Mouse (Mus musculus): ENCODE results near the gene Ykt6. TPM values are rescaled to one million over a fixed set of nuclear protein-coding genes. Genes with fewer than 3 reads are reported as not detected.
"Not testable (repeated sequence)": the region's sequence is repeated elsewhere in the genome, so short reads cannot be mapped to it uniquely, and the experiment has no call there.

Ykt6 gene
- polyA plus RNA-seq, 1 experiment from 2014 or later, result 40.9 TPM

DNA sequence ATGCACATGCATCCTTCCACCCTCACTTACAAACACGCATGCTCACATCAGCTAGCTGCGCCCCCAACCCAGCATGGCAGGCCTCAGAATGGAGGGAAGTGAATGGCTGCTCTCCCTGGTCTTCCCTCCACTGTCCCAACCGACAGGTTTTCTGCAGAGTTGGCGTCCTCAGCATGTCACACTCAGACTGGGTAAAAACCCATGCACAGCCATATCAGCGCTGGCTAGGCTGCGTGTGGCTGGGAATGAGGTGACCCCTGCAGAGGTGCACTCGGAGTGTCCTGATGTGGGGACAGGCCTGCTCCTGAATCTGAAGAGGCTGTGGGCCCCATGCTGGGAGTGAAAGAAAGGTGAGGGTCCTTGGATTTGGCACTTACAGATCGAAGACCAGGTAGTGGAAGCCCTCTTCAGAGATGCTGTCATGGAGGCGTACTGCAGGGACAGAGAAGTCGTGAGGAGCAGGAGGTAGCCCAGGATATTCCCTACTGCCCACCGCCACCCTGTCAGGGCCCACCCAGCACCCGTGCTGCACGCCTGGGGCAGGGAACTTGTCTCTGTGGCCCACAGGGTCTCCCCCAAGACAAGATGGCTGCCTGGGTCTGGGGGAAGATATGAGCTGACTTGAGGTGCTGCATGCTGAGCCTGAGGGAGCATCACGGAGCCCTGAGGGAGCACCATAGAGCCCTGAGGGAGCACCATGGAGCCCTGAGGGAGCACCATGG, 45.6 kb downstream of the Ykt6 start:
- DNase-seq (ENCODE audit: low spot score) (no peak), ATAC-seq (no peak)
- no peak overlapping the region for H3K4me2 ChIP-seq (replicated peaks; ENCODE audit: low read depth, low read length)
- WGBS, result 70% methylated on average over 14 of the region's 14 CpGs
- peaks cover 26% of the 10 kb centered on the region; the same call in 1 of the 2 replicates for H3K4me1 ChIP-seq (ENCODE audit: insufficient read depth, low read depth, low read length)
- H3K9ac ChIP-seq (replicated peaks; ENCODE audit: low read depth), result no peak overlapping the region
- TF ChIP-seq EP300 (IDR thresholded peaks at IDR 0.05) (no peak), CTCF (IDR thresholded peaks at IDR 0.05) (no peak)
- no peaks in the 10 kb centered on the region for H3K9me3 ChIP-seq (ENCODE audit: low read length)
- 0 out of 2 replicates have a peak overlapping the region, but pooled peaks have one; percentile 8 for H3K27ac ChIP-seq (ENCODE audit: low read length)
- no peak overlapping the region for H3K4me3 ChIP-seq (ENCODE audit: low read depth, low read length)
- no peaks in the 10 kb centered on the region for H3K27me3 ChIP-seq (replicated peaks; ENCODE audit: insufficient read depth, low read length)
- H3K36me3 ChIP-seq (ENCODE audit: insufficient read depth, low read length), result no peaks in the 10 kb centered on the region

DNA sequence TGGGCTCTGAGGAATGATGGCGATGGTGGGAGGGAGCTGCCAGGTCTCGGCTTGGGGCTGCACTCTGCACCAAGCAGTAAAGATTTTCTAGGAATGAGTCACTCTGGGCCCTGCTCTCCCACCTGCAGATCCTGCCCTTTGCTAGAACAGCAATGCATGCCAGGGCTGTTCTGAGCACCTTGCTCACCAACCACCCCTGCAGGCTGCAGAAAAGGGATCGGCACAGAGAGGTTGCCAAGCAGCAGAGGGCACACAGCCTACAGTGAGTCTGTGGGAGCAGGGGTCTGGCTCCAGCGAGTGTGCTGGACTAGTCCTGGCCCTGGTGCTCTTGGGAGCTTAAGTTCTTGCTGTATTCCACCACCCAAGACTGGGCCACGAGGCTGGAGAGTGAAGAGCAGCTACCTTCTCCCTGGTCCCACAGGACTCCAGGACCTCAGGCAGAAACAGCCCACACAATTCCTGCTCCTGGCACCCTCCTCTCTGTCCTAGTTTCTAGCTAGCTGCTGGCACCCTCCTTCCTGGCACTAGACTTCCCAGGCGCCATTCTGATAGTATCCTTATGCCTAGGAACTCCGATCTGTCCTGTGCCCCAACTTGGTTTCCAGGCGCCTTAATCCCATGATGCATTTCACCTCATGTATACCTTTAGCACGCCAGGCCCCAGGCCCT, 46.6 kb downstream of the Ykt6 start:
- H3K4me2 ChIP-seq (replicated peaks; ENCODE audit: low read depth, low read length), result no peak overlapping the region
- H3K27me3 ChIP-seq (replicated peaks; ENCODE audit: insufficient read depth, low read length), result no peaks in the 10 kb centered on the region
- no peak for TF ChIP-seq CTCF (IDR thresholded peaks at IDR 0.05)
- no peak for TF ChIP-seq EP300 (IDR thresholded peaks at IDR 0.05)
- peaks cover 26% of the 10 kb centered on the region; the same call in 1 of the 2 replicates for H3K4me1 ChIP-seq (ENCODE audit: insufficient read depth, low read depth, low read length)
- no peaks in the 10 kb centered on the region for H3K36me3 ChIP-seq (ENCODE audit: insufficient read depth, low read length)
- no peak overlapping the region for H3K9ac ChIP-seq (replicated peaks; ENCODE audit: low read depth)
- DNase-seq (ENCODE audit: low spot score) (peak; percentile 32), ATAC-seq (no peak)
- no peaks in the 10 kb centered on the region for H3K9me3 ChIP-seq (ENCODE audit: low read length)
- 74% methylated on average over 9 of the region's 9 CpGs for WGBS
- H3K27ac ChIP-seq (ENCODE audit: low read length), result no peak overlapping the region
- no peak overlapping the region for H3K4me3 ChIP-seq (ENCODE audit: low read depth, low read length)

DNA sequence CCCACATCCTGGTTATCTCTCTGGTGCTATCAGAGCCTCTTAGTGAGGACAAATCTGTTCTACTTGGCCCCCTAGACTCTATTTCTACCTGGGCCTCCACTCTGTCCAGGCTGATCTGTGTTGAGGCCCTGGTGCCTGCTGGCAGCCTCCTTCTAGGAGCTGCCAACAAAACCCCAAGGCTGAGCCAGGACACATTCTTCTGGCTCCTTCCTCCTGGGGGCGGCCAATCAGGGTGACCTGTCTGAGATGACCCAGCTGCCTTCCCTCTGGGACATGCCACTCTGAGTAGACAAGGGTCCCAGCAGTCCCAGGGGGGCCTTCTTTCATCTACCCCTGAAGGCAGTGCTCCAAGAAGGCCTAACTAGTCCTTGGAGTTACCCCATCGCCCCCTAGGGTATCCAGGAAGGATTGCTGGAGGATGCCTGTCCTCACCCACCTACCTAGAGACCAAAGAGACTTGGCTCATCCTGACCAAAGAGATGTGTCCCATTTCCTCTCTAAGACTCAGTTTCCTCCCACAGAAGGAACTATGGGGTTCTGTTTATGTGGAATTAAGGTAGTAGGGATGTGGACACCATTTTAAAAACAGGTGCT, 47.6 kb downstream of the Ykt6 start:
- H3K27me3 ChIP-seq (replicated peaks; ENCODE audit: insufficient read depth, low read length), result no peaks in the 10 kb centered on the region
- WGBS, result 42% methylated on average over 2 of the region's 2 CpGs
- TF ChIP-seq CTCF (IDR thresholded peaks at IDR 0.05) (peak; percentile 56), EP300 (IDR thresholded peaks at IDR 0.05) (no peak)
- DNase-seq (ENCODE audit: low spot score) (peak; percentile 22), ATAC-seq (no peak)
- peaks cover 26% of the 10 kb centered on the region; the same call in 1 of the 2 replicates for H3K4me1 ChIP-seq (ENCODE audit: insufficient read depth, low read depth, low read length)
- no peak overlapping the region for H3K4me2 ChIP-seq (replicated peaks; ENCODE audit: low read depth, low read length)
- no peak overlapping the region for H3K9ac ChIP-seq (replicated peaks; ENCODE audit: low read depth)
- H3K27ac ChIP-seq (ENCODE audit: low read length), result no peak overlapping the region
- H3K9me3 ChIP-seq (ENCODE audit: low read length), result no peaks in the 10 kb centered on the region
- no peak overlapping the region for H3K4me3 ChIP-seq (ENCODE audit: low read depth, low read length)
- H3K36me3 ChIP-seq (ENCODE audit: insufficient read depth, low read length), result no peaks in the 10 kb centered on the region

DNA sequence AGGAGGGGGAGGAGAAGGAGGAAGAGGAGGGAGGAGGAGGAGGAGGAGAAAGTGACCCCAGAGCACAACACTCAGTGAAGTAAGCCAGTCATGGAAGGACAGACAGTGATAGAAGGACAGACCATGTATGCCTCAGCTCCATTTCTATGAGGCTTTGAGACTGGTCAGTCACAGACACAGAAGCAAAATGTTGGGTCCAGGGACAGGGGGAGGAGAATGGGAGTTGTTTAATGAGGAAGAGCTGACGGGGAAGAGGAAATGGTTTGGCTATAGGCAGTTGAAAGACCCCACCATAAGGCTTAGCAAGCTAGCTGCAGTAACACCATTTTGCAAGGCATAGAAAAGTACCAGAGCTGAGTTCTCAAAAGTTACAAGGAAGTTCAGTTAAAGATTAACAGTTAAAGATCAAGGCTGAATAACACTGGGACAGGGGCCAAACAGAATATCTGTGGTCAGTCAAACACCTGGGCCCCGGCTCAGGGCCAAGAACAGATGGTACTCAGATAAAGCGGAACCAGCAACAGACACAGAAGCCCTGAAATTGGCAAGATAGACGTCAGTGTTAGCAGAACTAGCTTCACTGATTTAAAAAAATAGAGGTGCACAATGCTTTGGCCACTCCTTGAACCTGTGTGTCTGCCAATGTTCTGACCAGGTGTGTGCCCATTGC, 50.0 kb downstream of the Ykt6 start:
- not testable (repeated sequence) for H3K9ac ChIP-seq (replicated peaks; ENCODE audit: low read depth); H3K9me3 ChIP-seq (ENCODE audit: low read length); H3K27me3 ChIP-seq (replicated peaks; ENCODE audit: insufficient read depth, low read length); H3K4me2 ChIP-seq (replicated peaks; ENCODE audit: low read depth, low read length); H3K4me3 ChIP-seq (ENCODE audit: low read depth, low read length); H3K36me3 ChIP-seq (ENCODE audit: insufficient read depth, low read length)
- ATAC-seq, result peak; percentile 66
- DNase-seq (ENCODE audit: low spot score), result peak; percentile 45
- Histone ChIP-seq H3K4me1 (ENCODE audit: insufficient read depth, low read depth, low read length) (peaks cover 21% of the 10 kb centered on the region; the same call in 1 of the 2 replicates), H3K27ac (ENCODE audit: low read length) (peak overlapping the region; percentile 51; the same call in 1 of the 2 replicates)
- 0% methylated on average over 1 of the region's 4 CpGs for WGBS

DNA sequence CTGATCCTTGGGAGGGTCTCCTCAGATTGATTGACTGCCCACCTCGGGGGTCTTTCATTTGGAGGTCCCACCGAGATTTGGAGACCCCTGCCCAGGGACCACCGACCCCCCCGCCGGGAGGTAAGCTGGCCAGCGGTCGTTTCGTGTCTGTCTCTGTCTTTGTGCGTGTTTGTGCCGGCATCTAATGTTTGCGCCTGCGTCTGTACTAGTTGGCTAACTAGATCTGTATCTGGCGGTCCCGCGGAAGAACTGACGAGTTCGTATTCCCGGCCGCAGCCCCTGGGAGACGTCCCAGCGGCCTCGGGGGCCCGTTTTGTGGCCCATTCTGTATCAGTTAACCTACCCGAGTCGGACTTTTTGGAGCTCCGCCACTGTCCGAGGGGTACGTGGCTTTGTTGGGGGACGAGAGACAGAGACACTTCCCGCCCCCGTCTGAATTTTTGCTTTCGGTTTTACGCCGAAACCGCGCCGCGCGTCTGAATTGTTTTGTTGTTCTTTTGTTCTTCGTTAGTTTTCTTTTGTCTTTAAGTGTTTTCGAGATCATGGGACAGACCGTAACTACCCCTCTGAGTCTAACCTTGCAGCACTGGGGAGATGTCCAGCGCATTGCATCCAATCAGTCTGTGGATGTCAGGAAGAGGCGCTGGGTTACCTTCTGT, 51.0 kb downstream of the Ykt6 start:
- not testable (repeated sequence) for H3K27me3 ChIP-seq (replicated peaks; ENCODE audit: insufficient read depth, low read length); DNase-seq (ENCODE audit: low spot score); H3K36me3 ChIP-seq (ENCODE audit: insufficient read depth, low read length); ATAC-seq; H3K9me3 ChIP-seq (ENCODE audit: low read length)
- Histone ChIP-seq H3K9ac (replicated peaks; ENCODE audit: low read depth) (peak overlapping the region; percentile 51), H3K4me3 (ENCODE audit: low read depth, low read length) (peak overlapping the region; percentile 40), H3K4me2 (replicated peaks; ENCODE audit: low read depth, low read length) (peak overlapping the region; percentile 52), H3K27ac (ENCODE audit: low read length) (peak overlapping the region; percentile 32; the same call in 1 of the 2 replicates), H3K4me1 (ENCODE audit: insufficient read depth, low read depth, low read length) (peaks cover 12% of the 10 kb centered on the region; the same call in 1 of the 2 replicates)
- 3% methylated on average over 28 of the region's 44 CpGs for WGBS

DNA sequence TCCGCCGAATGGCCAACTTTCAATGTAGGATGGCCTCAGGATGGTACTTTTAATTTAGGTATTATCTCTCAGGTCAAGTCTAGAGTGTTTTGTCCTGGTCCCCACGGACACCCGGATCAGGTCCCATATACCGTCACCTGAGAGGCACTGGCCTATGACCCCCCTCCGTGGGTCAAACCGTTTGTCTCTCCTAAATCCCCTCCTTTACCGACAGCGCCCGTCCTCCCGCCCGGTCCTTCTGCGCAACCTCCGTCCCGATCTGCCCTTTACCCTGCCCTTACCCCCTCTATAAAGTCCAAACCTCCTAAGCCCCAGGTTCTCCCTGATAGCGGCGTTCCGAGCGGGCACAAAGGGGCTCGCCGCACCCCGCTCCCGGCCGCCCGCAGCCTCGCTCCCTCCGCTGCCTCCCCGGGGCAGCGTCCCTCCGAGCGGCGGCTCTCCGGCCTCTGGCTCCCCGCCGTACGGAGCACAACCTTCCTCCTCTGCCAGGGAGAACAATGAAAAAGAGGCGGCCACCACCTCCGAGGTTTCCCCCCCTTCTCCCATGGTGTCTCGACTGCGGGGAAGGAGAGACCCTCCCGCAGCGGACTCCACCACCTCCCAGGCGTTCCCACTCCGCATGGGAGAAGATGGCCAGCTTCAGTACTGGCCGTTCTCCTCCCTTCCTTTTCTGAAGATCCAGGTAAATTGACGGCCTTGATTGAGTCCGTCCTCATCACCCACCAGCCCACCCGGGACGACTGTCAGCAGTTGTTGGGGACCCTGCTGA, 51.7 kb downstream of the Ykt6 start:
- Histone ChIP-seq H3K27ac (ENCODE audit: low read length) (peak overlapping the region; percentile 32; the same call in 1 of the 2 replicates), H3K4me2 (replicated peaks; ENCODE audit: low read depth, low read length) (peak overlapping the region; percentile 52), H3K4me1 (ENCODE audit: insufficient read depth, low read depth, low read length) (peaks cover 11% of the 10 kb centered on the region; the same call in 1 of the 2 replicates), H3K4me3 (ENCODE audit: low read depth, low read length) (peak overlapping the region; percentile 40), H3K9ac (replicated peaks; ENCODE audit: low read depth) (peak overlapping the region; percentile 43)
- WGBS, result 7% methylated on average over 17 of the region's 49 CpGs
- H3K9me3 ChIP-seq (ENCODE audit: low read length); H3K27me3 ChIP-seq (replicated peaks; ENCODE audit: insufficient read depth, low read length); DNase-seq (ENCODE audit: low spot score); H3K36me3 ChIP-seq (ENCODE audit: insufficient read depth, low read length): not testable (repeated sequence)
- ATAC-seq, result peak; percentile 24; the same call in 1 of the 2 replicates

DNA sequence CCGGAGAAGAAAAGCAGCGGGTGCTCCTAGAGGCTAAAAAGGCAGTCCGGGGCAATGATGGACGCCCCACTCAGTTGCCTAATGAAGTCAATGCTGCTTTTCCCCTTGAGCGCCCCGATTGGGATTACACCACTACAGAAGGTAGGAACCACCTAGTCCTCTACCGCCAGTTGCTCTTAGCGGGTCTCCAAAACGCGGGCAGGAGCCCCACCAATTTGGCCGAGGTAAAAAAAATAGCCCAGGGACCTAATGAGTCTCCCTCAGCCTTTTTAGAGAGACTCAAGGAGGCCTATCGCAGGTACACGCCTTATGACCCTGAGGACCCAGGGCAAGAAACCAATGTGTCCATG, 52.3 kb downstream of the Ykt6 start:
- Histone ChIP-seq H3K4me2 (replicated peaks; ENCODE audit: low read depth, low read length) (peak overlapping the region; percentile 52), H3K4me3 (ENCODE audit: low read depth, low read length) (peak overlapping the region; percentile 40), H3K9ac (replicated peaks; ENCODE audit: low read depth) (peak overlapping the region; percentile 43)
- WGBS, result 27% methylated on average over 8 of the region's 13 CpGs
- H3K27me3 ChIP-seq (replicated peaks; ENCODE audit: insufficient read depth, low read length); H3K4me1 ChIP-seq (ENCODE audit: insufficient read depth, low read depth, low read length); H3K36me3 ChIP-seq (ENCODE audit: insufficient read depth, low read length); DNase-seq (ENCODE audit: low spot score); ATAC-seq; H3K9me3 ChIP-seq (ENCODE audit: low read length); H3K27ac ChIP-seq (ENCODE audit: low read length): not testable (repeated sequence)
